Mouse (Mus musculus): ENCODE results near the gene Agap2.
A peak's percentile ranks its signal among the peaks of the same experiment; 100 is the strongest.

- TF ChIP-seq POLR2A (IDR thresholded peaks at IDR 0.05; ENCODE audit: borderline replicate concordance, extremely low read depth, low read depth, low read length) = peak; percentile 39; the same call in 1 of the 2 replicates
- TF ChIP-seq CTCF (IDR thresholded peaks at IDR 0.05; ENCODE audit: insufficient read depth, low read length) = no peak
Observed at GRCm38 (mm10) chr10:127122784-127123435, 47.8 kb downstream of the Agap2 start.

Data from lung, adult 2 months (tissue).